ENCODE assay signal across 10 mouse cellular contexts in genomic region chr17:24252329-24252728, GRCm38 (mm10). TPM values are rescaled to one million over a fixed set of nuclear protein-coding genes. Genes with fewer than 3 reads are reported as not detected.
DNase-seq lines count a peak whose midpoint lies in the region; ATAC-seq and TF ChIP-seq lines count a peak whose summit lies in the region.
"Had no signal": no experiment of that assay in that cellular context is flagged by ENCODE, and none has a peak within 500 bp of the region (broad histone marks: within the 10 kb centered on the region; RNA-seq: fewer than 3 reads in every experiment).

No protein-coding gene starts in this region.

- DNase-seq in right cerebral cortex, postnatal 14 days: no peak
- DNase-seq in layer of hippocampus, adult 18-20 months (ENCODE audit: low spot score in 2 of 2): no peak
- DNase-seq: adrenal gland, postnatal 10 days; cerebellum, adult 9-11 months had no signal

- 99% methylated on average over 2 of the region's 2 CpGs for WGBS in hindbrain, embryonic 13.5 days
- 96% methylated on average over 2 of the region's 2 CpGs for WGBS in hindbrain, embryonic 16.5 days
- WGBS in liver, embryonic 12.5 days (ENCODE audit: insufficient replicate concordance): 89% methylated on average over 2 of the region's 2 CpGs

- ATAC-seq in hindbrain, embryonic 13.5 days (ENCODE audit: low FRiP score): no peak
- ATAC-seq in hindbrain, embryonic 16.5 days: no peak
- no peak for ATAC-seq in liver, embryonic 12.5 days
- no peak for ATAC-seq in megakaryocyte-erythroid progenitor cell, adult 5-6 weeks (replicated peaks; ENCODE audit: low FRiP score, low TSS enrichment, poor library complexity, severe bottlenecking)

- H3K4me2 ChIP-seq in hindbrain, embryonic 13.5 days: peak overlapping the region; percentile 80; the same call in 1 of the 2 replicates
- no peak overlapping the region; the same call in 1 of the 2 replicates for H3K4me2 ChIP-seq in hindbrain, embryonic 16.5 days (ENCODE audit: low read length)
- H3K4me2 ChIP-seq in liver, embryonic 12.5 days: peak overlapping the region; percentile 87

- H3K36me3 ChIP-seq in hindbrain, embryonic 13.5 days: peaks cover 7% of the 10 kb centered on the region
- H3K36me3 ChIP-seq in hindbrain, embryonic 16.5 days (ENCODE audit: control insufficient read depth, insufficient read depth, low read length): no peaks in the 10 kb centered on the region
- peaks cover 18% of the 10 kb centered on the region for H3K36me3 ChIP-seq in ES-Bruce4 (ENCODE audit: control insufficient read depth, insufficient read depth, low read length, poor library complexity, severe bottlenecking)
- peaks cover 25% of the 10 kb centered on the region for H3K36me3 ChIP-seq in liver, embryonic 12.5 days

- no peak for TF ChIP-seq POLR2A in ES-Bruce4 (IDR thresholded peaks at IDR 0.05; ENCODE audit: insufficient read depth, low read length)
- no peak for TF ChIP-seq POLR2A in bone marrow macrophage, adult 2 months (IDR thresholded peaks at IDR 0.05; ENCODE audit: borderline replicate concordance, low read depth, low read length)

- no peak for TF ChIP-seq EP300 in ES-Bruce4 (IDR thresholded peaks at IDR 0.05; ENCODE audit: insufficient read depth, low read depth, low read length)

- no peaks in the 10 kb centered on the region for H3K27me3 ChIP-seq in hindbrain, embryonic 13.5 days
- no peaks in the 10 kb centered on the region for H3K27me3 ChIP-seq in hindbrain, embryonic 16.5 days (replicated peaks; ENCODE audit: control insufficient read depth, insufficient read depth, low read length)
- H3K27me3 ChIP-seq in ES-Bruce4 (ENCODE audit: control insufficient read depth, insufficient read depth, low read length, poor library complexity, severe bottlenecking): no peaks in the 10 kb centered on the region
- H3K27me3 ChIP-seq in liver, embryonic 12.5 days (replicated peaks): no peaks in the 10 kb centered on the region

- peaks cover 14% of the 10 kb centered on the region for H3K4me1 ChIP-seq in hindbrain, embryonic 13.5 days (replicated peaks)
- peaks cover 15% of the 10 kb centered on the region for H3K4me1 ChIP-seq in hindbrain, embryonic 16.5 days (ENCODE audit: control insufficient read depth, insufficient read depth, low read depth, low read length)
- H3K4me1 ChIP-seq in ES-Bruce4 (ENCODE audit: control insufficient read depth, insufficient read depth, low read length): no peaks in the 10 kb centered on the region
- H3K4me1 ChIP-seq in bone marrow macrophage, adult 2 months (ENCODE audit: control insufficient read depth, insufficient read depth, low read length): peaks cover 6% of the 10 kb centered on the region; the same call in 1 of the 2 replicates
- peaks cover 37% of the 10 kb centered on the region for H3K4me1 ChIP-seq in liver, embryonic 12.5 days

- no peak overlapping the region for H3K9ac ChIP-seq in hindbrain, embryonic 13.5 days
- H3K9ac ChIP-seq in hindbrain, embryonic 16.5 days (ENCODE audit: low read depth, low read length): no peak overlapping the region
- peak overlapping the region; percentile 64 for H3K9ac ChIP-seq in ES-Bruce4 (ENCODE audit: low read depth, poor library complexity, severe bottlenecking)
- peak overlapping the region; percentile 90 for H3K9ac ChIP-seq in liver, embryonic 12.5 days

- H3K4me3 ChIP-seq in hindbrain, embryonic 13.5 days: peak overlapping the region; percentile 75; the same call in 1 of the 2 replicates
- H3K4me3 ChIP-seq in hindbrain, embryonic 16.5 days (ENCODE audit: low read length): no peak overlapping the region
- no peak overlapping the region for H3K4me3 ChIP-seq in ES-Bruce4 (ENCODE audit: low read depth, low read length)
- 0 out of 2 replicates have a peak overlapping the region, but pooled peaks have one; percentile 58 for H3K4me3 ChIP-seq in bone marrow macrophage, adult 2 months (ENCODE audit: insufficient read depth, low read length)
- peak overlapping the region; percentile 88 for H3K4me3 ChIP-seq in liver, embryonic 12.5 days

- no peaks in the 10 kb centered on the region for H3K9me3 ChIP-seq in hindbrain, embryonic 13.5 days
- no peaks in the 10 kb centered on the region for H3K9me3 ChIP-seq in hindbrain, embryonic 16.5 days (ENCODE audit: control insufficient read depth, low read length)
- no peaks in the 10 kb centered on the region for H3K9me3 ChIP-seq in ES-Bruce4 (replicated peaks; ENCODE audit: control insufficient read depth, insufficient read depth, low read length, poor library complexity, severe bottlenecking)
- H3K9me3 ChIP-seq in liver, embryonic 12.5 days (replicated peaks): 0 out of 2 replicates have a peak, but pooled peaks cover 6% of the 10 kb centered on the region

- no peak for TF ChIP-seq CTCF in ES-Bruce4 (IDR thresholded peaks at IDR 0.05; ENCODE audit: low read depth, low read length)
- no peak for TF ChIP-seq CTCF in bone marrow macrophage, adult 2 months (IDR thresholded peaks at IDR 0.05; ENCODE audit: low read depth, low read length)

- H3K27ac ChIP-seq in hindbrain, embryonic 13.5 days: no peak overlapping the region
- H3K27ac ChIP-seq in hindbrain, embryonic 16.5 days (ENCODE audit: low read depth, low read length): no peak overlapping the region
- H3K27ac ChIP-seq in ES-Bruce4 (ENCODE audit: insufficient read depth, low read length): peak overlapping the region; percentile 81
- peak overlapping the region; percentile 75; the same call in 1 of the 2 replicates for H3K27ac ChIP-seq in bone marrow macrophage, adult 2 months (ENCODE audit: insufficient read depth, low read depth, low read length)
- peak overlapping the region; percentile 92 for H3K27ac ChIP-seq in liver, embryonic 12.5 days

RNA-seq across cellular contexts. Expression of gene Ccnf, which starts 1.0 kb away (rescaled TPM):
- polyA plus RNA-seq in hindbrain, embryonic 13.5 days (2015; fragmentation: Nextera tagmentation; extraction: Ambion mirVana): 17.2 and 17.9 TPM in 2 replicates
- polyA plus RNA-seq in hindbrain, embryonic 16.5 days (2015; fragmentation: Nextera tagmentation; extraction: Ambion mirVana): 14.4 and 17.6 TPM in 2 replicates
- 133 and 151 TPM in 2 replicates for polyA plus RNA-seq in ES-Bruce4 (2011; ENCODE audit: insufficient read depth, insufficient read length, low read depth, missing spikeins)
- 25.8 and 33.4 TPM in 2 replicates for polyA plus RNA-seq in bone marrow macrophage, adult 2 months (2012; ENCODE audit: insufficient read depth, insufficient read length, missing spikeins)
- 93.7 and 95.4 TPM in 2 replicates for polyA plus RNA-seq in liver, embryonic 12.5 days (2016; fragmentation: Nextera tagmentation; extraction: Ambion mirVana)
- total RNA-seq in layer of hippocampus, adult 18-20 months (2021): 1 to 10 TPM; 4.8 to 5.0 TPM
- 34.7 and 40.9 TPM in 2 replicates for total RNA-seq in megakaryocyte-erythroid progenitor cell, adult 5-6 weeks (2014; fragmentation: Nextera tagmentation)
- total RNA-seq in megakaryocyte-erythroid progenitor cell, adult 5-6 weeks (2017): 17.5 and 24.4 TPM in 2 replicates

RNA-seq across cellular contexts. Expression of gene Tedc2, which starts 31.7 kb away (rescaled TPM):
- 11.8 and 12.8 TPM in 2 replicates for polyA plus RNA-seq in hindbrain, embryonic 13.5 days (2015; fragmentation: Nextera tagmentation; extraction: Ambion mirVana)
- polyA plus RNA-seq in hindbrain, embryonic 16.5 days (2015; fragmentation: Nextera tagmentation; extraction: Ambion mirVana): 8.9 and 10.1 TPM in 2 replicates
- 21.0 and 24.5 TPM in 2 replicates for polyA plus RNA-seq in ES-Bruce4 (2011; ENCODE audit: insufficient read depth, insufficient read length, low read depth, missing spikeins)
- polyA plus RNA-seq in bone marrow macrophage, adult 2 months (2012; ENCODE audit: insufficient read depth, insufficient read length, missing spikeins): 7.7 and 8.5 TPM in 2 replicates
- 12.3 and 12.6 TPM in 2 replicates for polyA plus RNA-seq in liver, embryonic 12.5 days (2016; fragmentation: Nextera tagmentation; extraction: Ambion mirVana)
- total RNA-seq in layer of hippocampus, adult 18-20 months (2021): 1 to 10 TPM; 7.3 to 8.5 TPM
- 19.8 and 31.0 TPM in 2 replicates for total RNA-seq in megakaryocyte-erythroid progenitor cell, adult 5-6 weeks (2014; fragmentation: Nextera tagmentation)
- total RNA-seq in megakaryocyte-erythroid progenitor cell, adult 5-6 weeks (2017): 16.8 and 18.0 TPM in 2 replicates

RNA-seq across cellular contexts. Expression of gene Ntn3, which starts 43.0 kb away (rescaled TPM):
- 4.2 and 5.2 TPM in 2 replicates for polyA plus RNA-seq in hindbrain, embryonic 13.5 days (2015; fragmentation: Nextera tagmentation; extraction: Ambion mirVana)
- 4.5 and 4.6 TPM in 2 replicates for polyA plus RNA-seq in hindbrain, embryonic 16.5 days (2015; fragmentation: Nextera tagmentation; extraction: Ambion mirVana)
- 0.88 and 0.96 TPM in 2 replicates for polyA plus RNA-seq in ES-Bruce4 (2011; ENCODE audit: insufficient read depth, insufficient read length, low read depth, missing spikeins)
- polyA plus RNA-seq in bone marrow macrophage, adult 2 months (2012; ENCODE audit: insufficient read depth, insufficient read length, missing spikeins): 0.47 TPM in 1 of 2 replicates, not detected in the other
- 2.1 and 2.7 TPM in 2 replicates for polyA plus RNA-seq in liver, embryonic 12.5 days (2016; fragmentation: Nextera tagmentation; extraction: Ambion mirVana)
- total RNA-seq in layer of hippocampus, adult 18-20 months (2021): 1 to 10 TPM; 7.5 to 9.9 TPM
- 0.92 TPM in 2 replicates for total RNA-seq in megakaryocyte-erythroid progenitor cell, adult 5-6 weeks (2014; fragmentation: Nextera tagmentation)
- 0.19 and 0.38 TPM in 2 replicates for total RNA-seq in megakaryocyte-erythroid progenitor cell, adult 5-6 weeks (2017)

RNA-seq across cellular contexts. Expression of gene Tbc1d24, which starts 47.0 kb away (rescaled TPM):
- 24.4 and 25.5 TPM in 2 replicates for polyA plus RNA-seq in hindbrain, embryonic 13.5 days (2015; fragmentation: Nextera tagmentation; extraction: Ambion mirVana)
- polyA plus RNA-seq in hindbrain, embryonic 16.5 days (2015; fragmentation: Nextera tagmentation; extraction: Ambion mirVana): 26.6 and 29.5 TPM in 2 replicates
- polyA plus RNA-seq in ES-Bruce4 (2011; ENCODE audit: insufficient read depth, insufficient read length, low read depth, missing spikeins): 14.4 and 16.6 TPM in 2 replicates
- 23.0 and 24.0 TPM in 2 replicates for polyA plus RNA-seq in bone marrow macrophage, adult 2 months (2012; ENCODE audit: insufficient read depth, insufficient read length, missing spikeins)
- polyA plus RNA-seq in liver, embryonic 12.5 days (2016; fragmentation: Nextera tagmentation; extraction: Ambion mirVana): 11.1 and 11.9 TPM in 2 replicates
- total RNA-seq in layer of hippocampus, adult 18-20 months (2021): 10 to 100 TPM; 54.2 to 57.6 TPM
- total RNA-seq in megakaryocyte-erythroid progenitor cell, adult 5-6 weeks (2014; fragmentation: Nextera tagmentation): 32.2 and 45.2 TPM in 2 replicates
- total RNA-seq in megakaryocyte-erythroid progenitor cell, adult 5-6 weeks (2017): 6.0 and 6.6 TPM in 2 replicates

Comparison
In these comparisons a context has a peak if more than half of its experiments do, and no peak if none do; other contexts are left out.
1. H3K4me3 ChIP-seq: peak in hindbrain, embryonic 13.5 days (single experiment), bone marrow macrophage, adult 2 months (single experiment) and liver, embryonic 12.5 days (single experiment); none in hindbrain, embryonic 16.5 days (single experiment) and ES-Bruce4 (single experiment).
2. H3K27ac ChIP-seq: peak in ES-Bruce4 (single experiment), bone marrow macrophage, adult 2 months (single experiment) and liver, embryonic 12.5 days (single experiment); none in hindbrain, embryonic 13.5 days (single experiment) and hindbrain, embryonic 16.5 days (single experiment).
3. H3K9ac ChIP-seq: peak in ES-Bruce4 (single experiment) and liver, embryonic 12.5 days (single experiment); none in hindbrain, embryonic 13.5 days (single experiment) and hindbrain, embryonic 16.5 days (single experiment).